Mouse (Mus musculus): Measurements from ENCODE around the gene Stau1. TPM values are rescaled to one million over a fixed set of nuclear protein-coding genes. Genes with fewer than 3 reads are reported as not detected.

The Stau1 gene
- total RNA-seq, 2 experiments from 2014 or later: 68.4 to 76.3 TPM

DNA sequence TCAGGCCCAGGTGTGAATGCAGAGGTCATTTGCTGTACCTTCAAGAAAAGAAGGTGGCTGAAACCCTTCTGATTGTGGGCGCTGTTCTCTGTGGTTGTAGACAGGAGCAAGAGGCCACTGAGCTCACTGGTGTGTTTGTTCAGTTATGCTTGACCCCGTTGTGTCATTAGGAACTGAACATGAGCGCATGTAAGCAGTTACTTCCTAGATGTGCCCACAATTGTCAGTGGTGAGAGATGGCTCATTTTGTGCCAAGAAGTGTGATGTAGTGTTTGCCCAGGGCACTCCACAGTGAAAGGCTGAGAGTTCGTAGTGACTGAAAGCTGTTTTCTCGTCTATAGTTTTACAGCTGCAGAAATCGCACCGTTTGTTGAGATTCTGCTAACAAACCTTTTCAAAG lies 60.5 kb downstream of the Stau1 start:
- DNase-seq (ENCODE audit: low spot score in 2 of 2): no peak

- DNase-seq (ENCODE audit: low spot score in 2 of 2): no peak
Measured at GRCm38 (mm10) chr2:166934416-166934815, 61.7 kb downstream of the Stau1 start.

DNA sequence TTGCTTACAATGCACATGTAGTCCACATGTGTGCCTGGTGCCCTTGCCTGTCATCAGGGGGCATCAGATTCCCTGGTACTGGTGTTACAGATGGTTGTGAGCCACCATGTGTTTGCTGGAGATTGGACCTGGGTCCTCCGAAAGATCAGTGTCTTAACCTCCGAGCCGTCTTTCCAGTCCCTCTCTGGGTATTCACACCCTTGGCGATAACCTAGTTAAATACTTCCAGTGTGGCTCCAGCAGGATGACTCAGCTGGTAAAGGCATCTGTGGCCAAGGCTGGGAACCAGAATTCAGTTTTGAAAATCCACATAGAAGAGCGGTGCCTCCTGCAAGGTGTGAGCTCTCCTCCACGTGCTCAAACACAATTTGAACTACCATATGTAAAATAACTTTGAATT lies 62.2 kb downstream of the Stau1 start:
- no peak for DNase-seq (ENCODE audit: low spot score in 2 of 2)

DNA sequence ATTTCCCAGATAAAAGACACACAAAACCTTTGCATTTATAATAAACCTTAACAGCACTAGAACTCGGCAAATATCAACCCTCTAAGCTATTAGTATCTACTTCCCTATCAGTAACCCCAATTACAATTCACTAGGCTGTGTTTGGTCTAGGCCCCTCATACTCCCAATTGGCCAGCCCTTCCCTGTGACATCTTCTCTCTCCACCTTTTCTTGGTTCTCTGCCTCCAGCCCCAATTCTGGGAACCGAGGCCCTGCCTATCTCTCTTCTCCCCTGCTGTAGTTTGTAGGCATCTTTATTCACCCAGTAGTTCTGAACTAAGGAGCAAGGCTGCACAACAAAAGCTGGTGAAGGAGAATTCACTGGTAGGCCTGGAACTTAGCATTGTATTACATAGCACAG lies 72.1 kb downstream of the Stau1 start:
- no peak for DNase-seq (ENCODE audit: low spot score in 2 of 2)

GRCm38 (mm10) chr2:166910536-166910935 lies 85.6 kb downstream of the Stau1 start:
- peak in 1 of 2 experiments; percentile 13 for DNase-seq (ENCODE audit: low spot score in 2 of 2)

GRCm38 (mm10) chr2:166909729-166910128 lies 86.4 kb downstream of the Stau1 start:
- DNase-seq (ENCODE audit: low spot score in 2 of 2): no peak

- DNase-seq (ENCODE audit: low spot score in 2 of 2): no peak
Measured at GRCm38 (mm10) chr2:166906523-166907182, 89.4 kb downstream of the Stau1 start.

GRCm38 (mm10) chr2:166905711-166906522 lies 90.2 kb downstream of the Stau1 start, which contains the start of gene Cse1l:
Gene Cse1l, plus strand, starts transcription at chr2:166906040.
- peak; percentile 97 for DNase-seq (ENCODE audit: low spot score in 2 of 2)

DNA sequence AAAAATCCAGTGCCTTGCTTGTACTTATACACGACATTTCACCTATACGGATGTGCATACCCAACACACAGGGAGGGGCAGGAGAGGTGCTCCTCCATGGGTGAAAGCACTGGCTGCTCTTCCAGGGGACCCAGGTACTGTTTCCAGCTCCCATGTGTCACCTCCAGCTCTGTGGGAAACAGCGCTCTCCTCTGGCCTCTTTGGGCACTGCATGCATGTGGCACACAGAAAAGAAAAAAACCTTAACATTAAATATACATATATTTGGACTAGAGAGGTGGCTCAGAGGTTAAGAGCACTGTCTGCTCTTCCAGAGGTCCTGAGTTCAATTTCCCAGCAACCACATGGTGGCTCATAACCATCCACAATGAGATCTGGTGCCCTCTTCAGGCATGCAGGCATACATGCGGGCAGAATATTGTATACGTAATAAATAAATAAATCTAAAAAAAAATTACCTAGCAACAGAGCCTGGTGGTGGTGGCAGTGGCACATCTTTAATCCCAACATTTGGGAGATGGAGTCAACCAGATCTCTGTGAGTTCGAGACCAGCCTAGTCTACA lies 92.3 kb downstream of the Stau1 start:
- no peak for DNase-seq (ENCODE audit: low spot score in 2 of 2)

DNA sequence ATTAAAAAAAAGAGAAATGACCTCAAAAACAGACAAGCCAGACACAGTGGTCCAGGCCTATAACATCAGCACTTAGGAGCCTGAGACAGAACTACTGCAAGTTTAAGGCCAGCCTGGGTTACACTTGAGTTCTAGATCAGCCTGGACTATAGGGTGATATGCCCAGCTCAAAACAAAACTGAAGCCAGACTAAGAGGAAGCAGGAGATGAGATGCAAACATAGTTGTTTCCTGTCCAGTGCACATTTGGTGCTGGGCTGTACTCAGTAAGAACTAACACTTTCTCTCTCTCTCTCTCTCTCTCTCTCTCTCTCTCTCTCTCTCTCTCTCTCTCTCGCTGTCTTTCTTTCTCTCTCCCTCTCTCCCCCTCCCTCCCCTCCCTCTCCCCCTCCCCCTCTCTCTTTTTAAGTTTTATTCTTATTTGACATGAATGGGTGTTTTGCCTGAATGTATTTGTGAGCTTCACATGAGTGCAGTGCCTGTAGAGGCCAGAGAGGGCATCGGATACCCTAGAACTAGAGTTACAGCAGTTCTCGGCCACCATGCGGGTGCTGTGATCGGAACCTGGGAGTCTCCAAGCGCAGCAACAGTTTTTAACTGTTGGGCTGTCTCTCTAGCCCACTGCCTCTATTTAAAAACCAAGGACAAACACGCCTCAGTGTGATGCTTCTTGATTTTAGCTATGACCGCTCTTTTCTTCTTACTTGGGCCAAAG lies 95.2 kb downstream of the Stau1 start:
- no peak for DNase-seq (ENCODE audit: low spot score in 2 of 2)

DNA sequence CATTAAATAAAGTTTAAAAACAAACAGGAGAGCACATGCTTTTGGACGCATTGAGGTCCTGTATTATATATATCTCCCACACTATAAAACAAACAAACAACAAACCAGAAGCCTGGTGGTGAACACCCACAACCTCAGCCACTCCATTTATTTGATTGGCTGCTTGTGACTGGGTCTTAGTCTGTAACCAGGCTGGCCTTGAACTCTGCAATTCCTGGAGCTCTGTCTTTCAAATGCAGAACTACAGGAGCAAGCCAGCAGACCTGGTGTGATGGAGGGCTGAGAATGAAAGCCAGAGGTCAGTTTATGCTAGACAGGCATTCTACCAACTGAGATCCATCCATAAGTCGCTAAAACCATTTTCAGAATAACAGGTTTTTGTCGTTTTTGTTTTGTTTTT lies 96.4 kb downstream of the Stau1 start:
- DNase-seq (ENCODE audit: low spot score in 2 of 2): no peak

- no peak for DNase-seq (ENCODE audit: low spot score in 2 of 2)
Measured at GRCm38 (mm10) chr2:166899161-166899560, 96.9 kb downstream of the Stau1 start.

Other genes starting within 250 kb of the Stau1 start
- gene Trp53rkb, start 203.8 kb downstream of the Stau1 start, total RNA-seq (2021): 1 to 10 TPM; 4.2 to 5.7 TPM
- 10 to 100 TPM; 49.0 to 69.7 TPM for gene Arfgef2, start 190.7 kb downstream of the Stau1 start, total RNA-seq (2021)
- 10 to 100 TPM; 58.7 to 71.4 TPM for gene Cse1l, start 90.3 kb downstream of the Stau1 start, total RNA-seq (2021)
- 10 to 100 TPM; 30.6 to 35.9 TPM for gene Ddx27, start 18.9 kb upstream of the Stau1 start, total RNA-seq (2021)
- gene Znfx1, start 66.7 kb upstream of the Stau1 start, total RNA-seq (2021): 10 to 100 TPM; 56.3 to 72.9 TPM
- 10 to 100 TPM; 17.6 to 46.0 TPM for gene Kcnb1, start 193.9 kb upstream of the Stau1 start, total RNA-seq (2021)
- 10 to 100 TPM; 19.3 to 31.8 TPM for gene Ptgis, start 244.3 kb upstream of the Stau1 start, total RNA-seq (2021)

All from adrenal gland, adult 18-20 months (tissue).